Mouse (Mus musculus) cortical plate, adult 2 months (tissue): ENCODE measurements around the gene Gm7075. TPM values are rescaled to one million over a fixed set of nuclear protein-coding genes. Genes with fewer than 3 reads are reported as not detected.
"Not testable (repeated sequence)": the region's sequence is repeated elsewhere in the genome, so short reads cannot be mapped to it uniquely, and the experiment has no call there.

Source experiments
- H3K27ac ChIP-seq: fragments of 200-500 bp; 2 replicates; pipeline ENCODE4 v1.5.1; 2012; ENCODE audit warnings: low read length, control low read depth, inconsistent platforms; ENCODE audit not compliant: insufficient read depth
- H3K4me1 ChIP-seq: fragments of 200-500 bp; 2 replicates; pipeline ENCODE4 v1.6.1; 2011; ENCODE audit warnings: low read length; ENCODE audit not compliant: control insufficient read depth, insufficient read depth
- H3K4me3 ChIP-seq: fragments of 200-500 bp; 2 replicates; pipeline ENCODE4 v1.5.1; 2011; ENCODE audit warnings: mild to moderate bottlenecking, low read length, control low read depth; ENCODE audit not compliant: insufficient read depth
- CTCF ChIP-seq: fragments of 200-500 bp; IDR thresholded peaks from 2 replicates; pipeline ENCODE4 v1.5.1; 2011; ENCODE audit warnings: mild to moderate bottlenecking, control low read depth, low read length; ENCODE audit not compliant: insufficient read depth; ENCODE audit errors: extremely low read depth
- POLR2A ChIP-seq: fragments of 200-500 bp; IDR thresholded peaks from 2 replicates; pipeline ENCODE4 v1.6.1; 2011; ENCODE audit warnings: mild to moderate bottlenecking, low read length, control low read depth; ENCODE audit not compliant: insufficient read depth; ENCODE audit errors: extremely low read depth
- polyA plus RNA-seq: library from polyadenylated mRNA; depleted of rRNA; stranded (reverse); fragments of >200 nt; gene quantifications from 2 replicates; pipeline ENCODE4 v1.2.3, GENCODE M21; 2012

Gene Gm7075
- polyA plus RNA-seq, 1 experiment: not detected

DNA sequence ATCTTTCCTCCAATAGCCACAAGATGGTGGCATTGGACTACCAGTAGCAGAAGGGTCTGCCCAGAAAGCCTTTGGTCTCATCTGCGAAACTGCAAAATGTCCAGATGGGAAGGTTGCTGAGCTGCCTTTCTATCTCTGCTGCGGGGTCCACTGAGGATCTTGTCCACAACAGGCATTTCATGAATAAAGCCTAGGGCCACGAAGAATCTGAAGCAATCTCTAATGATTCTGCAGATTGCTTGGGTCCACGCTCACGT lies 1.1 kb upstream of the Gm7075 start:
- TF ChIP-seq POLR2A: no peak
- peak; percentile 35 for TF ChIP-seq CTCF
- Histone ChIP-seq H3K4me3 (no peak overlapping the region), H3K27ac (no peak overlapping the region), H3K4me1 (no peaks in the 10 kb centered on the region)

DNA sequence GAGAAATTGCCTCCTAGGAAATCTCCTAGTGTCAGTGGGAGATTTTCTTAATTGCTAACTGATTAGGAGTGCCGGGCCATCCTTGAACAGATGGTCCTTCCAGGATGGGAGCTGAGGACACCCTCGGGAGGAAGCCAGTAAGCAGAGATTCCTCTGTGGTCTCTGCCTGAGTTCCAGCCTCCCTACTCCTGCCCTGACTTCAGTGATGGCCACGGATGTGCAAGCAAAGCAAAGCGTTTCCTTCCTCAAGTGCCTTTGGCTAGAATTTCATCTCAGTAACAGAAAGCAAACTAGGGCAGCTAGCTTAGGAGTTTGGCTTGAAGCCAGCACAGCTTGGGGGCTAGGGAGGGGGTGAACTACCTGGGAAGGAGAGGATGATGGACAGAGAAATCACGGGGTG lies 4.5 kb downstream of the Gm7075 start:
- no peak overlapping the region for H3K4me3 ChIP-seq
- no peak overlapping the region for H3K27ac ChIP-seq
- TF ChIP-seq POLR2A (no peak), CTCF (no peak)
- no peaks in the 10 kb centered on the region for H3K4me1 ChIP-seq

DNA sequence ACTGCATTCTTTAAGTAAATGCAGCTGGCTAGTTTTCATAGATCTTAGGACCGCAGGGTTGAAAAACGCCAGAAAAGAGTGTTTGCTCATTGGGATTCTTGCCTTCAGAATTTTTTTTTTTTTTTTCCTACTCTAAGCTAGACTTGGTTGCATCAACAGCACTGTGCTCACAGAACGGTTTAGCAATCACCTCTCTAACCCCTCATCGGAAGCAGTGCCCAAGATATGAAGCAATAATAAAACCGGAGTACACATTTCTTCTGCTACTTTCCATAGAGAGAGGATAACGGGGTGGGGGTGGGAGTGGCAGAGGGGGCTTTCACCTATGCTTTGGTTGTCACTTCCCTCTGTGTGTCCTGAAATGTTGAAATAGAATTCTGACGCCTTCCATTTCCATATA lies 5.7 kb downstream of the Gm7075 start:
- TF ChIP-seq POLR2A: no peak
- TF ChIP-seq CTCF: no peak
- no peak overlapping the region for H3K4me3 ChIP-seq
- H3K27ac ChIP-seq: no peak overlapping the region
- no peaks in the 10 kb centered on the region for H3K4me1 ChIP-seq

DNA sequence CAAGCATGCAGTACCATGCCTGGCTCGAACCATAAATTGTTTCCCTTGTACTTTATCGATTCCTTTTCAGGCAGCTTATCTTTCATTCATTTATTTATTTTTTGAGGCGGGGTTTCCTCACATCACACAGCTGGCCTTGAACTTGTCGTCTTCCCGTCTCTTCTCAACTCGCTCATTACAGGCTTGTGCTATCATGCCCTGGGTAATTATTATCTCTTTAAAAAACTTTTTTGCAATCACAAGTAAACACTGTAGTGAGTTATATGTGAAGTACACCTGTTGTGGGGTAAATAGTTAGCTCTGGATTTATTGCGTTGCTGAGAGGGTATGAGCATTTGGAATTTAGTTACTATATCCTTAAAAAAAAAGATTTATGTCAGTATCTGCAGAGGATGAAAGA lies 6.3 kb downstream of the Gm7075 start:
- no peak for TF ChIP-seq POLR2A
- no peak for TF ChIP-seq CTCF
- no peaks in the 10 kb centered on the region for H3K4me1 ChIP-seq
- H3K27ac ChIP-seq: no peak overlapping the region
- H3K4me3 ChIP-seq: no peak overlapping the region

DNA sequence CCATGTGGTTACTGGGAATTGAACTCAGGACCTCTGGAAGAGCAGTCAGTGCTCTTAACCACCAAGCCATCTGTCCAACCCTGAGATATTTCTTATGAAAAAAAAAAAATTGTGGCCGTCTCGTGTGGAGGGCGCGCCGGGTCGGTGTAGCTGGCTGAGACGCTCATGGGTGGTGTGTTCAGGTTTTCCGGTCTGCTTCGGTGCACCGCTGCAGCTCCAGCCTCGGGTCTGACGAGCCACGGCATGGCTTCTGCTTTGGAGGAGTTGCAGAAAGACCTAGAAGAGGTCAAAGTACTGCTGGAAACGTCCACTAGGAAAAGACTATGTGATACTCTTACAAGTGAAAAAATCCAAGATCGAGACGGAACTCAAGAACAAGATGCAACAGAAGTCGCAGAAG lies 8.8 kb downstream of the Gm7075 start:
- H3K4me3 ChIP-seq: no peak overlapping the region
- H3K27ac ChIP-seq: no peak overlapping the region
- no peaks in the 10 kb centered on the region for H3K4me1 ChIP-seq
- TF ChIP-seq CTCF (no peak), POLR2A (no peak)

DNA sequence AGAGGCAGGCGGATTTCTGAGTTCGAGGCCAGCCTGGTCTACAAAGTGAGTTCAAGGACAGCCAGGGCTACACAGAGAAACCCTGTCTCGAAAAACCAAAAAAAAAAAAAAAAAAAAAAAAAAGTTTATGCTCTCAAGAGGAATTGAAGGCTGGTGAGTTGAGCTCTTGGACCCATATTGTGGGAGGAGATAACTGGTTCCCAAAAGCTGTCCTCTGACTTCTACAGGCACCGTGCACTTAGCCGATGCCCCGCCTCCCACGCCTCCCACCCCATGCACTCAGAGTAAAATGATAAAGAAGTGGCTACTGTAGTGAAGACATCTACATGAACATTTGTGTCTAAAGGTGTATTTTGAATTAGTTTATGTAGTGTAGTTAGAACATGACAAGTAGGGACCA lies 9.9 kb downstream of the Gm7075 start:
- not testable (repeated sequence) for H3K27ac ChIP-seq, H3K4me3 ChIP-seq, H3K4me1 ChIP-seq

DNA sequence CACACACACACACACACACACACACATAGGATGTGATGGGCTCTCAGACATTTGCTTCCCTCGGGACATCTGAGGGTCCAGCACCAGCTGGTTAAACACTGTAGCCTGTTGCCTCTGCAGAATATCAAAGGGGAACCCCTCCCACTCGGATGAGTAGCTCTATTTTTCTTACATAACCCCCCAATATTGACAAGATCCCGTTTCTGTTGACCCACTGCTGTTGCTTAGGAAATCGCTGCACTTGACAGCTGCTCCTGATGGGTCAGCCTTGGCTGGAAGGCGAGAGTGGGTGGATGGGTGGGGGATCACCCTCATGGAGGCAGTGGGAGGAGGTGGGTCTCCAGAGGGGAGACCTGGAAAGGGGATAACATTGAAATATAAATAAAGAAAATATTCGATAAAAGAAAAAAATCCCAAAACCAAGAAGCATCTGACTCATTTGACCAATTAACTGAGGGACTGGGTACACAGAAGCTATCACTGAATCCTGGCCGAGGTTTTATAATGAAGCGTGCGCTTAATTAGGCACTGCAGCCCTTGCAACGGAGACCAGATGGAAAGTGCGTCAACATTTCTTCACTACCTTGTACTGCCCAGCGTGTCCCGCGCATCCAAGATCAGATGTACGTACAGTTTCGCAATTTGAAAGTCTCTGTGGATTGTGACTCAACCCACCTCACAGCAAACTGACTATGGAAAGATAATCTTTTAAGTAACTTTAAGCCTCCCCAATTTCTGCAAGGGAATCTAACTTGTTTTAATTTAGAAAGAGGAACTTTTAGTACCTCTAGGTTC lies 11.2 kb downstream of the Gm7075 start:
- no peak for TF ChIP-seq CTCF
- no peak for TF ChIP-seq POLR2A
- peak overlapping the region; percentile 24; the same call in 1 of the 2 replicates for H3K4me3 ChIP-seq
- no peak overlapping the region for H3K27ac ChIP-seq
- no peaks in the 10 kb centered on the region for H3K4me1 ChIP-seq

DNA sequence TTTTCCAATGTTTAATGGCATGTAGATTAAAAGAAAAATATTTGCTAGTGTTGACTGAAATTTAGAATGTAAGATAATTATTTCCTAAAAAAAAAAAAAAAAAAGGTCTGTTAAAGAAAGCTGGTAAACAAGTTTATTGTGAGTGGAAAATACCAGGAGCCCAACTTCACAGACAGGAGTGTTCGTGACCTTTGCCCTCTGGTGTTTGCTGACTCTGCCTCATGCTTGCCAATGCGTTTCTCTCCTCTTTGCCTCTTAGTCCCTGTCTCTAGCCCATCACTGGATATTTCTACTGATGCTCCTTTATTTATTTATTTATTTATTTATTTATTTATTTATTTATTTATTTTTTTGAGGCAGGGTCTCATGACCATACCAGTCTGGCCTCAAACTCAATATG lies 18.0 kb downstream of the Gm7075 start:
- no peak for TF ChIP-seq POLR2A
- no peak for TF ChIP-seq CTCF
- Histone ChIP-seq H3K27ac (no peak overlapping the region), H3K4me1 (no peaks in the 10 kb centered on the region), H3K4me3 (no peak overlapping the region)

DNA sequence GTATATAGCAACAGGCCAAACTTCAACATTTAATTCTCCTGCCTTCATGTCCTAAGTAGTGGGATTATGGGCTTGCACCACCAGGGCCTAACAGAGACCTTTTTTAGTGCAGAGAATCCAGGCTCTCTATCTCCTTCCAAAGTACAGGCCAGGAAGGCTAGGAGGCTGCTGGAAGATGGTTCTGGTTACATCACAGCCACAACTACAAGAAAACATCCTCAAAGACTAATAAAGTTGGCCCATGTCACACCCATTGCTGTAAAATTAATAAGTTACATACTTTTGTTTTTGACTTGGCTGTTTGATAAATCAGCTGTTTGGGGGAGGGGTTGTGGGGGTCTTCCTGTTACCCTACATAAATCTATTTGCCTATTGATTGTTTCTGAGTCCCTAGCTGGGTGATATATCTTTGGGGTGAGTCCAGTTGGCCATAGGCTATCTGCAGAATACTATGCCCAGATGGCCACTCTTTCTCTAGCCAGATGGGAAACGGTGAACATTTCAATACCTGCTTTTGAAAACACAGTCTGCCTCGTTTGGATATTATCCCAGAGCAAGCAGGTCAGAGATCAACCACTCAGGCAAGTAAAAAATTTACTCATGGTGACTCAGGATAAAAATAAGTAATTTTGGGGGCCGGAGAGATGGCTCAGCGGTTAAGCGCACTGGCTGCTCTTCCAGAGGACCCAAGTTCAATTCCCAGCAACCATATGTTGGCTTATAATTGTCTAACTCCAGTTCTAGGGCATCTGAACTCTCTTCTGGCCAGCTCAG lies 18.7 kb downstream of the Gm7075 start:
- Histone ChIP-seq H3K4me3 (no peak overlapping the region), H3K27ac (no peak overlapping the region), H3K4me1 (no peaks in the 10 kb centered on the region)
- no peak for TF ChIP-seq POLR2A
- no peak for TF ChIP-seq CTCF

DNA sequence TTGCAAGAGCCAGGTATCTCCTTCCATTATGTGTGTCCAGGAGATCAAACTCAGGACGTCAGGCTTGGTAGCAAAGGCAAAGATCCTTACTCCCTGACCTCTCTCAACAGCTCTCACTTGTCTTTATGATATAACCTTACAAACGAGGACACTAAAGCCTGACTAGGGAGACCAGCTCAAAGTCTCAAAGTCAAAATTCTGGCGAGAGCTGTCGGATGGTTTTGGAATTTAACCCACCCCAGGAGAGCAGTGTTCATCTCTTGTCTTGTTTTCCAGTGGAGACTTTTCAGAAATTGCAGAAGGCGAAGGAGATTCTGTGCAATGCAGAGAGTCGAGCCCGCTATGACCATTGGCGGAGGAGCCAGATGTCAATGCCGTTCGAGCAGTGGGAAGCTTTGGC lies 24.6 kb downstream of the Gm7075 start:
- no peak overlapping the region for H3K27ac ChIP-seq
- TF ChIP-seq POLR2A (no peak), CTCF (no peak)
- H3K4me3 ChIP-seq: no peak overlapping the region
- H3K4me1 ChIP-seq: no peaks in the 10 kb centered on the region
